Mouse (Mus musculus) neutrophil, adult 5-6 weeks (primary cell): Measurements from ENCODE around the gene Ccdc191. TPM values are rescaled to one million over a fixed set of nuclear protein-coding genes. Genes with fewer than 3 reads are reported as not detected.

Source experiments
- ATAC-seq: fragments of 151-379, 151-347 bp; 2 replicates; pipeline ENCODE4 v1.8.0; 2017; ENCODE audit warnings: mild to moderate bottlenecking, moderate TSS enrichment; ENCODE audit not compliant: insufficient number of reproducible peaks, poor library complexity, low FRiP score, severe bottlenecking; ENCODE audit errors: extremely low read depth
- total RNA-seq: library from RNA; stranded (forward); fragments of 200-1000 nt; gene quantifications from 2 replicates; pipeline ENCODE4 v1.2.3, GENCODE M21; 2017

Gene Ccdc191
- total RNA-seq, 1 experiment from 2014 or later, result 8.3 TPM

GRCm38 (mm10) chr16:43925846-43926245 lies 36.2 kb downstream of the Ccdc191 start:
- ATAC-seq, result no peak

- ATAC-seq, result no peak
Measured at GRCm38 (mm10) chr16:43926341-43926859, 36.8 kb downstream of the Ccdc191 start, which contains the start of gene Qtrt2. Qtrt2 (minus strand) TSS chr16:43926809.

GRCm38 (mm10) chr16:43930577-43930976 lies 41.0 kb downstream of the Ccdc191 start:
- ATAC-seq, result no peak

- ATAC-seq, result no peak
Measured at GRCm38 (mm10) chr16:43931502-43931901, 41.9 kb downstream of the Ccdc191 start.

GRCm38 (mm10) chr16:43932319-43932718 lies 42.7 kb downstream of the Ccdc191 start:
- ATAC-seq, result no peak

- no peak for ATAC-seq
Measured at GRCm38 (mm10) chr16:43933041-43933440, 43.4 kb downstream of the Ccdc191 start.

- no peak for ATAC-seq
Measured at GRCm38 (mm10) chr16:43934856-43935255, 45.3 kb downstream of the Ccdc191 start.

- no peak for ATAC-seq
Measured at GRCm38 (mm10) chr16:43935367-43935766, 45.8 kb downstream of the Ccdc191 start.

GRCm38 (mm10) chr16:43935892-43936291 lies 46.3 kb downstream of the Ccdc191 start:
- ATAC-seq, result no peak

- no peak for ATAC-seq
Measured at GRCm38 (mm10) chr16:43940846-43941245, 51.2 kb downstream of the Ccdc191 start.

- ATAC-seq, result no peak
Measured at GRCm38 (mm10) chr16:43945351-43945750, 55.8 kb downstream of the Ccdc191 start.

GRCm38 (mm10) chr16:43945869-43946268 lies 56.3 kb downstream of the Ccdc191 start:
- ATAC-seq, result no peak

- ATAC-seq, result peak; percentile 94
Measured at GRCm38 (mm10) chr16:43951591-43951990, 62.0 kb downstream of the Ccdc191 start.

- ATAC-seq, result no peak
Measured at GRCm38 (mm10) chr16:43954913-43955312, 65.3 kb downstream of the Ccdc191 start.

GRCm38 (mm10) chr16:43958038-43958437 lies 68.4 kb downstream of the Ccdc191 start:
- ATAC-seq, result no peak

- no peak for ATAC-seq
Measured at GRCm38 (mm10) chr16:43963291-43963690, 73.7 kb downstream of the Ccdc191 start.

GRCm38 (mm10) chr16:43963780-43964179 lies 74.2 kb downstream of the Ccdc191 start:
- no peak for ATAC-seq

GRCm38 (mm10) chr16:43965781-43966389 lies 76.3 kb downstream of the Ccdc191 start:
- no peak for ATAC-seq

- no peak for ATAC-seq
Measured at GRCm38 (mm10) chr16:43970426-43970825, 80.8 kb downstream of the Ccdc191 start.

- no peak for ATAC-seq
Measured at GRCm38 (mm10) chr16:43971189-43971588, 81.6 kb downstream of the Ccdc191 start.

- no peak for ATAC-seq
Measured at GRCm38 (mm10) chr16:43971741-43972140, 82.1 kb downstream of the Ccdc191 start.
